Mouse (Mus musculus) hematopoietic stem cell, adult 5-6 weeks (primary cell): Measurements from ENCODE around the gene Rdh12. TPM values are rescaled to one million over a fixed set of nuclear protein-coding genes. Genes with fewer than 3 reads are reported as not detected.
"Not testable (repeated sequence)": the region's sequence is repeated elsewhere in the genome, so short reads cannot be mapped to it uniquely, and the experiment has no call there.

Experiments
- ATAC-seq, 2 experiments: fragments of 125-278 bp in 1 of 2; replicated peaks in 1 of 2; 2 replicates each; pipeline ENCODE4 v1.8.0; 2016 to 2017; ENCODE audit warnings: inconsistent platforms in 2 of 2, mild to moderate bottlenecking in 2 of 2, moderate number of reproducible peaks in 2 of 2, low read depth in 1 of 2, moderate TSS enrichment in 1 of 2; ENCODE audit not compliant: low FRiP score in 2 of 2, poor library complexity in 2 of 2, severe bottlenecking in 2 of 2, insufficient read depth in 1 of 2, low TSS enrichment in 1 of 2
- total RNA-seq: library from RNA; stranded (forward); fragments of 172-1452, 232-1000 nt; gene quantifications from 2 replicates; pipeline ENCODE4 v1.2.3, GENCODE M21; 2017

Rdh12 gene
- 15.8 and 17.6 TPM in 2 replicates for total RNA-seq

DNA sequence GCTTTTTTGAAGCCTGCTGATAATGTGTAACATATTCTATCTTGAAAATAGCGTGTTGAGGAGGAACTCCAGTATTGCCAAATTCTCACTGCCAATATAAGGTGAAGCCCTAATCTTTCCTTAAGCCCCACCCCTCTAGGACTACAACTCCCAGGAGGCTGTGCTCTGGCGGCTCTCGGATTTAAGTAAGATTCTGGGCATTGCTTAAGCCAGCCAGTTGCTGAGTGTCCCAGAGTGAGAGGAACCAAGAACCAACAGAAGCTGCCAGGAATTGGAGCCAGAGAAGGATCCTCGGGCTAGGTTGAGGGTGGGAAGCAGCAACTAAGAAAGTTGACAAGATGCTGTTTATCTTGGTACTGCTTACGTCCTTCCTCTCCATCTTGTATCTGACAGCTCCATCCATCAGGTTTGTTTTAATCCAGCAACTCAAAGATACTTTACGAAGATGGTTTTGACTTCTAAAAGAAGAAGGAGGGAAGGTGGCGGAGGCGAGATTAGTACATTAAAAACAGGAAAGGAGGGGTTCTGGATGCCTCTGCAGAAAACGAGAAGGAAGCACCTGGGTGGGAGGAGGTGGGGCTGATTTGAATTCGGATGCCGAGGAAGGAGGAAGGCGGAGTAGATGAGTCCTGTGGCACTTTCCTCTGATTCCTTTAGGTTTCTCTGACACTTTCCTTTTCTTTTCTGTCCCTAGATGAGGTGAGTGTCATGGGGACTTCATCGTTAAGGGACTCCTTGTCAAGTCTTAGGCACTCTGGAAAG lies at the start of gene Rdh12:
TSS of gene Rdh12 (plus strand) at position 212 of the 762 bp plus-strand sequence.
- ATAC-seq, result peak; percentile 82 to 87

GRCm38 (mm10) chr12:79162876-79163275 lies 45.8 kb upstream of the Rdh12 start:
- no peak for ATAC-seq

DNA sequence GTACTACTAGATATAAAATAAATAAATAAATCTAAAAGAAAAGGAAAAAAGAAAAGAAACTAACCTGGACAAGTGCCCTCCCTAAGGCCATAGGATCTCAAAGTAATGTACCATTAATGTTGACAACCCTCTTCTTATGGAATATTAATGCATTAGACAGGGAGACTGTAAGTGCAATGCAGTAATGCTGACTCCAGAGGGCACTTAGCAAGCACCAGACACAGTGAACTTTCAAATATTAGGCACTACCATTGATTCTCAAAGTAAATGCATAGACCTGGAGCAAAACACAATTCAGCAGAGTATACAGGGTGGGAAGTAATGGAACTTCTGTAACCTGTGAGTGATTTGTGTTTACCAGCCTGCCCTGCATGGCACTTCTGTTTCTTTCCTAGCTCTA lies 39.5 kb upstream of the Rdh12 start:
- no peak for ATAC-seq

DNA sequence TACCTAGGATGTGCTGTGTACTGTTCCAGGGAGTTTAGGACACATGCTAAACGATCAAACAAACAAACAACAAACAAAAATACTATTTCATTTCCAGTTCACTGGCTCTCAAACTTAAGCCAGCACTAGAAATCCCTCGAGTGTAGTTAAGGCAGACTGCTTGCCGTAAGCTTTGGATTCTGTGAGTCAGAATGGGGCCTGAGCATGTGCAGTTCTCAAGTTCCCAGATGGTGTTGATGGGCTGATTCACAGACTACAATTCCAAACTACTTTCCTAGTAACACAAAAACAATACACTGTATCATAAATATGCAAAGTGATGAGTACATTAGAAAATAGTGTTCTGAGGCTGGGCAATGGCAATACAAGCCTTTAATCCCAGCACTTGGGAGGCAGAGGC lies 38.3 kb upstream of the Rdh12 start:
- no peak for ATAC-seq

- no peak for ATAC-seq
These were observed 37.3 kb upstream of the Rdh12 start for GRCm38 (mm10) chr12:79171269-79171995.

DNA sequence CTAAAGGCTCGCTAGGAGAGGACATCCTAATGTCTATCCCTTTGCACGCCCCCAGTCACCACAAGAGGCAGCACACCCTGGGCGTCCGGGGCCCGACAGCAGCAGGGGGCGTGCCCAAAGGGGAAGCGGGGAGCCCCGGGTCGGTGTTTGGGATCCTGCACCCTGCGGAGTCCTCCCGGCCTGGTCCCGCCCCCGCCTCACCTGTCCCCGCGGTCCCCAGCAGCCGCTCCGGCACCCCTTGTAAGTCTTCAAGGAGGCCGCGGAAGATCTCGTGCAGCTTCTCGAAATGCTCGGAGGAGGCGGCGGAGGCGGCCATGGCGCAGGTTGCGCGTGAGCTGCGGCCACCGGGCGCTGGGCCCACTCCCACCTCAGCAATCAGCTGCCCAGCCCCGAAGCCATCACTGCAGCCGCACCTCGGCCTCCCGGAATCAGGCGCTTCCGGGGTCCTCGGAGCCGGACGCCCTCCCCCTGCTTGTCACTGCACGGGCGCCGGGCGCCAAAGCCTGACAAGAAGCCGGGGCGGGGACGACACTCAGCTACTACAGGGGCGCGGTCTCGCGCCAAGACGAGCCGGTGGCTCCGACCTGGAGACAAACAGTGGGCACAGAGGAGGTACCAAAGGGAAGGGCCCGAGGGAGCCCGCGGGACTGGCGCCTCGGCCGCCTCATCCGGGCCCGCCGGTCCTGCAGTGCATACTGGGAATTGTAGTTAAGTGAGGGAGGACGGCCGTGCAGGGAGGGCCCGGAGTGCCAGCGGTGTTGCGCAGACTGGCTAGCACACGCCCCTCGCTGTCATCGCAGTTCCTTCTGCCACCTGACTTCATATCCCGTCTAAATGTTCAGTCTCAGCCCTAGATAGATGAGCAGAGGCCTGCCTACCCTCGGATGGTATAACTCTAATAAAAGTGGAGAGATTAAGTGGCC lies 36.4 kb upstream of the Rdh12 start, which contains the start of gene Vti1b:
TSS of gene Vti1b (minus strand) at position 649 of the 923 bp plus-strand sequence.
- peak; percentile 96 to 98 for ATAC-seq

- ATAC-seq, result no peak
These were observed 35.0 kb upstream of the Rdh12 start for GRCm38 (mm10) chr12:79173721-79174120.

GRCm38 (mm10) chr12:79175998-79176397 lies 32.7 kb upstream of the Rdh12 start:
- ATAC-seq, result no peak

DNA sequence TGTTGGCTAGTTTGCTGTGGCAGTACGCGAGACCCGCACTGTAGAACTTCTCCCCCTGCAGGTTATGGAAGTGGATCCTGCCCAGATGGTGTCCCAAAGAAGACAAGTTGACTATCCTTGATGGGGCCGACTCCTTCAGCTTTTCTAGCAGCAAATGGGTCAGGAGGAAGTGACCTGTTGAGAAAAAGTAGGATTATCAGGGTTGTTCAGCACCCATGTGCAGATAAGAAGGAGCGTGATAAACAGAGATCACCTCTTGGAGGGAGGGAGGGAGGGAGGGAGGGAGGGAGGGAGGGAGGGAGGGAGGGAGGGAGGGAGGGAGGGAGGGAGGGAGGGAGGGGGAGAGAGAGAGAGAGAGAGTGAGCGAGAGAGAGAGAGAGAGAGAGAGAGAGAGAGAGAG lies 23.6 kb upstream of the Rdh12 start:
- ATAC-seq, result not testable (repeated sequence)

DNA sequence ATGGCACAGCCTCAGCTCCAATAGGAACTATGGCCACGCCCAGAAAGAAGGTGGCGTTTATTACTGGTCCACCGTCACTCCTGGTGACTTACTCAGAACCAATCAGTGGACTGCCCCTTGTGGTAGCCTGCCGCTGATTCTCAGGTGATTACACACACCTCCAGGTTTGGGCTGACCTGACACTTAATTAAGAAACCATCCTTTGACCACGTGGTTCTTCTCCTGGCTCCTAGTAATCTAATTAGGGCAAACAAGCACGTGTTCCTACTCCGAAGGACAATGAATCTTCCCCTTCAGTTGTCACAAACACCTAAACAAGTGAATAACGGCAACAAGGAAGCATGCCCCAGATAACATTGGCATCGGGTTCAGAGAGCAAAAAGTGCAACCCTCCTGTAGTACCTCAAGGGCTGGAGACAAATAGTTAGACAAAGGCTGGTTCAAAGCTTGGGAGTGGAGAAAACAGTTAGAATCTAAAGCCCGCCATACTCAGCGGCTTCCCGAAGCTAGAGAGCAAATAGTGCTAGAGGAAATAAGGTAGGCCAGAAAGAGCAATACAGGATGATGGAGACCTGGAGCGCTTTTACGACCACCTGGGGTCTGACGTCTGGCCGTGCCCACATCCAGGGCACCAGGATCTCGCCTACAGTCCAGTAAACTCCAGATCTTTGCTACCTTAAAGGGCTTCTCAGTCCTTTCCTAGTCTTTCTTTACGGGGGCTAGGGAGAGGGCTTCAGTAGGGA lies 17.6 kb upstream of the Rdh12 start:
- ATAC-seq, result peak; percentile 73 to 90

GRCm38 (mm10) chr12:79191701-79192100 lies 17.0 kb upstream of the Rdh12 start:
- ATAC-seq, result peak; percentile 89 to 92

DNA sequence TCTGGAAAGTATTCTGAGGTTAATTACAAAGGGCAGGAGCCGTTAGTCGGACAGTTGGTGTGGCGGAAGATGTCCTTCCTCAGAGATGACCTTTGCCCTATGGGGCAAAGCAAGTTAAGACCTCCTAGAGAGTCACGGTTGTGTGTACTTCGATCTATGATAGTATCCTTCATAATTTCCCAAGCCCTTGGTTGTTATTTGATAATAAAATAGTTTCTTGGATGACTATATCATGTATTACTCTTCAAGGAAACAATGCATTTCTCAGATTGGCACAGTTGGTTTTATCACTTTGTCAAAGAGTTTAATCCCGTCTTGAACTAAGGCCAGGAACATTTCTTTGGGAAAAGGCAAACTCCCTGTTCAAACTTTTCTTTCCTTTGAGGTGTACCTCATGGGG lies 16.5 kb upstream of the Rdh12 start, which contains the start of gene Rdh11:
TSS of gene Rdh11 (minus strand) at position 101 of the 400 bp plus-strand sequence.
- no peak for ATAC-seq

GRCm38 (mm10) chr12:79193441-79193840 lies 15.3 kb upstream of the Rdh12 start:
- ATAC-seq, result 0 out of 4 replicates have a peak, but pooled peaks of 1 of the 2 experiments have one; percentile 28

DNA sequence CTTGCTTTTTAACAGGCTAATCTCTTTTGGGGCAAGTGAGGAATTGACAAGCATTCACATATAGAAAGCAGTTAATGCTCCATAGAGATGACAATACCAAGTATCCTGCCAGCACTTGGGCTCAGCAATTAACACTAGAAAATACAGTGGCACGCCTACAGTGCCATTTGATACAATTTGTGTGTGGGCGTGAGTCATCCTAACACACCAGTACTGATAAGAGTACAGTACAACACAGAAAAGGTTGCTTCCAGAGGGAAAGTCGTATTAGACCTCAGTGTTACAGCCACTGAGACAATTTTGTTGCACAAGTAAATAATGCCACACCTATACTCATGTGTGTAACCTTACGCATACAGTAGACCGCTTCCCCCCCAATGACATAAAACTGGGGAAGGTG lies 11.6 kb upstream of the Rdh12 start:
- ATAC-seq, result no peak

DNA sequence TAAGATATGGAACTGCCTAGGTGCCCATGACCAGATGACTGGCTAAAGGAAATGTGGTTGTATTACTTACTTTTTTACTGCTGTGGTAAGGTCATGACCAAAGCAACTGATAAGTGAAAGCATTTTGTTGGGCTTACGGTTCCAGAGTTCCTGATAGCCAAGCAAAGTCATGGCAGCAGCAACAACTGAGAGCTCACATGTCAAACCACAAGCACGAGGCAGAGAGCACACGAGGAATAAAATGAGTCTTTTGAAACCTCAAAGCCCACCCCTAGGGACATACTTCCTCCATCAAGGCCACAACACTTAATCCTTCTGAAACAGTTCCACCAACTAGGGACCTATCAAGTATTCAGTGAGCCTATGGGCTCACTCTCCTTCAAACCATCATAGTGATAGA lies 6.8 kb upstream of the Rdh12 start:
- no peak for ATAC-seq

- no peak for ATAC-seq
These were observed 2.7 kb downstream of the Rdh12 start for GRCm38 (mm10) chr12:79211447-79211846.

GRCm38 (mm10) chr12:79217511-79217910 lies 8.8 kb downstream of the Rdh12 start:
- no peak for ATAC-seq
